Mouse (Mus musculus) CH12.LX (cell line): Measurements from ENCODE around the gene Ccpg1.
A peak's percentile ranks its signal among the peaks of the same experiment; 100 is the strongest.

Experiments used
- CTCF ChIP-seq, 2 experiments: IDR thresholded peaks in 1 of 2; conservative IDR thresholded peaks in 1 of 2; 2 replicates each; pipeline ENCODE4 v1.5.1; 2011 to 2012; ENCODE audit warnings: low read depth in 2 of 2, low read length in 2 of 2, improper control_type of control experiment in 1 of 2, inconsistent platforms in 1 of 2, mild to moderate bottlenecking in 1 of 2, moderate library complexity in 1 of 2
- EP300 ChIP-seq: IDR thresholded peaks from 2 replicates; pipeline ENCODE4 v1.6.1; 2011; ENCODE audit warnings: low read length, improper control_type of control experiment
- GABPA ChIP-seq: IDR thresholded peaks from 2 replicates; pipeline ENCODE4 v1.6.1; 2012; ENCODE audit warnings: low read depth, low read length, improper control_type of control experiment, inconsistent platforms; ENCODE audit not compliant: insufficient replicate concordance
- HCFC1 ChIP-seq: IDR thresholded peaks from 2 replicates; pipeline ENCODE4 v1.6.1; 2012; ENCODE audit warnings: low read depth, mild to moderate bottlenecking, inconsistent platforms, low read length, improper control_type of control experiment
- MAFK ChIP-seq: IDR thresholded peaks from 2 replicates; pipeline ENCODE4 v1.6.1; 2011; ENCODE audit warnings: low read length, improper control_type of control experiment; ENCODE audit not compliant: insufficient replicate concordance
- MXI1 ChIP-seq: IDR thresholded peaks from 2 replicates; pipeline ENCODE4 v1.6.1; 2011; ENCODE audit warnings: mild to moderate bottlenecking, low read depth, low read length, improper control_type of control experiment
- NELFE ChIP-seq: IDR thresholded peaks from 2 replicates; pipeline ENCODE4 v1.6.1; 2011; ENCODE audit warnings: low read depth, low read length, improper control_type of control experiment
- POLR2A ChIP-seq: IDR thresholded peaks from 2 replicates; pipeline ENCODE4 v1.6.1; 2011; ENCODE audit warnings: low read depth, mild to moderate bottlenecking, improper control_type of control experiment, low read length
- POLR2AphosphoS2 ChIP-seq: IDR thresholded peaks from 2 replicates; pipeline ENCODE4 v1.6.1; 2011; ENCODE audit warnings: low read depth, low read length, improper control_type of control experiment
- RCOR1 ChIP-seq: conservative IDR thresholded peaks from 2 replicates; pipeline ENCODE4 v1.6.1; 2012; ENCODE audit warnings: low read depth, mild to moderate bottlenecking, inconsistent platforms, low read length, improper control_type of control experiment
- ZC3H11A ChIP-seq: IDR thresholded peaks from 2 replicates; pipeline ENCODE4 v1.6.1; 2012; ENCODE audit warnings: low read depth, mild to moderate bottlenecking, inconsistent platforms, low read length, improper control_type of control experiment

DNA sequence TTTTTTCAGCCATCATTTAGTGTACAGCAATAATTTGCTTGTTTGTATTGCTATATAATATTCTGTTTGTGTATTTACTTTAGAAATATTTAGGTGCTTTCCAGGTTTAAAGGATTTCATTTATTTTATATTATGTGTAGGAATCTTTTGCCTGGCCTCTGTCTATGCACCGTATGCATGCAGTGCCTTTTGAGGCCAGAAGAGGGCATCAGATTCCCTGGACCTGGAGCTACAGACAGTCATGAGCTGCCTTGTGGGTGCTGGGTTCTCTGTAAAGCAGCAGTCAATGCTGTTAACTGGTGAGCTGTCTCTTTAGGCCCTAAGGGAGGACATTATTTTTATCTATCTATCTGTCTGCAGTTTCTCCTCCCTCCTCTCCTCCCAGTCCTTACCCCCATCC is 29.7 kb upstream of the Ccpg1 start:
- no peak for TF ChIP-seq MAFK
- 0 out of 2 replicates have a peak, but pooled peaks have one; percentile 16 for TF ChIP-seq HCFC1
- peak; percentile 73 to 76 for TF ChIP-seq CTCF (conservative IDR thresholded peaks at IDR 0.05 in 1 of 2, IDR thresholded peaks at IDR 0.05 in 1 of 2; ENCODE audit: low read depth in 2 of 2, low read length in 2 of 2)
- no peak for TF ChIP-seq POLR2A
- no peak for TF ChIP-seq ZC3H11A
- TF ChIP-seq POLR2AphosphoS2 = no peak
- no peak for TF ChIP-seq RCOR1
- TF ChIP-seq EP300 = no peak
- no peak for TF ChIP-seq MXI1
- no peak for TF ChIP-seq GABPA
- no peak for TF ChIP-seq NELFE
